Mouse (Mus musculus): Measurements from ENCODE around the gene Gm8947. TPM values are rescaled to one million over a fixed set of nuclear protein-coding genes. Genes with fewer than 3 reads are reported as not detected.

Gene Gm8947
- total RNA-seq, 2 experiments from 2014 or later = not detected

- no peak for DNase-seq (ENCODE audit: low spot score in 2 of 2)
These were observed 30.5 kb downstream of the Gm8947 start for GRCm38 (mm10) chr1:151222561-151223267.

DNA sequence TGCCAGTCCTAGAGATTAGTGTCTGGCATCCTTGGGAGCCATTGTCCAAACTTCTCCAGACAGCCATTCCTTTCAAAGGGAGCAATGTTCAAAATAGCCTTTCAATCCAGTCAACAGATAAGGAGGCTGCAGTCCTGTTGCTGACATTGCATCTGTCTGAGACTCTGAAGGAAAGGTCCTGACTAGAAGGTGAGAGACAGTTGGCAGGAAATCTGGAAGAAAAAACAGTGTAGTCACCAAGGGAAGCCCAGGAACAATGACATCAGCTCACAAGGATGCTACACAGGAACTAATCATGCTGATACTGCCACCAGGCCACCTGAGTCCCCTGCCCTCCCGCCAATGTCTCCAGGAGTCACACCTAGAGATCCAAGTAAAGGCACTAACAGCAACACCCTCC is 31.2 kb downstream of the Gm8947 start:
- no peak for DNase-seq (ENCODE audit: low spot score in 2 of 2)

DNA sequence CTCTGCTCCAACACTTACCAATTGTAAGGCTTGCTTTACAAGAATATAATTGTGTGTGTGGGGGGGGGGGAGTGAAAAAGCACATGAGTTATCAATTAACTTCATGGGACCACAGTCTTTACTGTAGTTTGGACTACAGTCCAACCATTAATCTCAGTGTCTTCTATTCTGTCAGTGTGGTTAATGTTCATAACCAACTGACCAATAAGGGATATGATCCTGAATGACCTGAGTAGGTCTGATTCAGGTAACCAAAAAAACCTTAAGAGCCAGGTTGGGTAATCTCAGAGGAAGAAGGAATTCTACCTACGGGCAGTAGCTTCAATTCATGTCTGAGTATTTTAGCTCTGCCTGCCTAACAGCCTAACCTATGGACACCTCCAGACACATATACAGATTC is 32.4 kb downstream of the Gm8947 start:
- DNase-seq (ENCODE audit: low spot score in 2 of 2) = no peak

- DNase-seq (ENCODE audit: low spot score in 2 of 2) = no peak
These were observed 35.3 kb downstream of the Gm8947 start for GRCm38 (mm10) chr1:151227506-151227905.

DNA sequence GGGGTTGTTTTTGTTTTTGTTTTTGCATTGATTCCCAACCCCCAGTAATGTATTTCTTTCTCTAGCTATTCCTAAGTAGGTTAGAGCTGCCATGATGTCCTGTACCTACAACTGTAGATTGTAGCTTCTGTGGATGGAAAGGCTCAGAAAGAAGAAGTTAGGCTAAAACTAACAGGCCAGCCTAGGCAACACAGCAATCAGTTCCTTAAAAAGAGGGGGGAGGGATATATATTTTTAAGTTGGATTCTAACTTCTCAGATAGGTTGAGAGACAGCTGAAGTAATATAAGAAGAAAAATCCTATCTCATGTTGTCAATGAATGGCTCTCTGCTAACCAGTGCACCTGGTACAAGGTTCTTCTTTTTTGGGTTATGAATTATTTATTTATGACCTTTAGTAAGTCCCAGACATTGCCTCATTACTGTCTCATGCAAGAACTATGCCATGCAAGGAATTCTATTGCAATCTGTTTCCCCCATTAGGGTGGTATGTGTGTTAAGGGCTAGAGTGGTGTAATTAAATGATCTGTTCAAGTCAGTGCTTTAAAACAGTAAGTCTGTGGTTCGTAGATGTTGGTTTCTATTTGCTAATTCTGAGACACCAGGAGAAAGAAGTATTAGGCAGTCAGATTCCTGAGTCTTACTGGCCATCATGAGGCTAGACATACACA is 36.3 kb downstream of the Gm8947 start:
- no peak for DNase-seq (ENCODE audit: low spot score in 2 of 2)

GRCm38 (mm10) chr1:151232346-151232745 is 40.2 kb downstream of the Gm8947 start:
- no peak for DNase-seq (ENCODE audit: low spot score in 2 of 2)

DNA sequence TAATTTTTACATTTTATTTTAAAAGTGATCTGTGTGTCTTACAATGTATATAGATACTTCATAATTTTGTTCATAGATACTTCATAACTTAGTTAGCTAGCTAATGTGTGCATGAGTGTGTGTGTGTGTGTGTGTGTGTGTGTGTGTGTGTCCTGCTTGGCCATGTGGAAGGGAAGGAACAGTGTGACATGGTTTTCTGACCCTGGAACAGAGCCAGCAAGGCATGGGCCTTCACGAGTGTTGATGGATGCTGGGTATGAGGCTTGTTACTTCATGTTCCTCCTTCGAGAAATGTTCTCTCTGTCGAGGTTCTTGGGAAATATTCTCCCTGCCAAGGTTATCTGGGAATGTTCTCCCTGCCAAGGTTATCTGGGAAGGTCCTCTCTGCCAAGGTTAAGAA is 41.6 kb downstream of the Gm8947 start:
- no peak for DNase-seq (ENCODE audit: low spot score in 2 of 2)

- no peak for DNase-seq (ENCODE audit: low spot score in 2 of 2)
These were observed 43.4 kb downstream of the Gm8947 start for GRCm38 (mm10) chr1:151235574-151235973.

- peak in 1 of 2 experiments; percentile 29 for DNase-seq (ENCODE audit: low spot score in 2 of 2)
These were observed 44.2 kb downstream of the Gm8947 start for GRCm38 (mm10) chr1:151236141-151236930.

GRCm38 (mm10) chr1:151237780-151238179 is 45.6 kb downstream of the Gm8947 start:
- DNase-seq (ENCODE audit: low spot score in 2 of 2) = no peak

DNA sequence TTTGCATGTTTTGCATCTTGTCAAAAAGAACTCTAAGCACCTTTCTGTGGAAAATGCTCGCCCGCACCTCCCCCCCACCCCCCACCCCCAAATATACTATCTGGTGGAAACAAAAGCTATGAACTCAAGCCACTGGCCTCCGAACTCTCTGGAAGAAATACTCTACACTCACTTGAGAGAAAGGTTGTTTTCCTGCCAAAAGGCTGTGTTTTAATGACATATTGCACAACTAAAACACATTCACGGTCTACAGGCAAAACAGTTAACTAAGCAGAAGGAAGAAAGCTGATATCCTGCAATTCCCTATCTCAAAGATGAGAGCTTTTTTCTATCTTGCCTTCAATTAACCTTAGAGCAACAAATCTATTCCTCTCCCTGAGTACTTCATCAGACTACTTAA is 51.2 kb downstream of the Gm8947 start:
- DNase-seq (ENCODE audit: low spot score in 2 of 2) = no peak

Other genes with a start within 250 kb of the Gm8947 start
- 1 to 10 TPM; 1.6 to 2.8 TPM for gene Hmcn1, start 198.9 kb upstream of the Gm8947 start, total RNA-seq (2021)
- not detected for gene Gm47985, start 9.8 kb upstream of the Gm8947 start, total RNA-seq (2021)
- gene Gm47995, start 6.1 kb downstream of the Gm8947 start, total RNA-seq (2021) = not detected
- gene 3110040M04Rik, start 11.7 kb downstream of the Gm8947 start, total RNA-seq (2021) = not detected
- gene Gm47996, start 17.8 kb downstream of the Gm8947 start, total RNA-seq (2021) = not detected
- 100 to 1,000 TPM; 123 to 136 TPM for gene Ivns1abp, start 152.1 kb downstream of the Gm8947 start, total RNA-seq (2021)
- gene Swt1, start 236.1 kb downstream of the Gm8947 start, total RNA-seq (2021) = 10 to 100 TPM; 12.2 to 14.3 TPM
- 10 to 100 TPM; 27.3 to 30.5 TPM for gene Trmt1l, start 236.2 kb downstream of the Gm8947 start, total RNA-seq (2021)

Measured in left cerebral cortex, adult 18-20 months (tissue).